Mouse (Mus musculus) stomach, postnatal 0 days (tissue): Measurements from ENCODE around the gene Abcc9.

Experiments
- CTCF ChIP-seq: IDR thresholded peaks from 2 replicates; pipeline ENCODE4 v1.5.1; 2016; ENCODE audit warnings: antibody characterized with exemption, low read depth, mild to moderate bottlenecking, moderate library complexity
- EP300 ChIP-seq: optimal IDR thresholded peaks from 2 replicates; pipeline ENCODE3; 2016; ENCODE audit warnings: antibody characterized with exemption

DNA sequence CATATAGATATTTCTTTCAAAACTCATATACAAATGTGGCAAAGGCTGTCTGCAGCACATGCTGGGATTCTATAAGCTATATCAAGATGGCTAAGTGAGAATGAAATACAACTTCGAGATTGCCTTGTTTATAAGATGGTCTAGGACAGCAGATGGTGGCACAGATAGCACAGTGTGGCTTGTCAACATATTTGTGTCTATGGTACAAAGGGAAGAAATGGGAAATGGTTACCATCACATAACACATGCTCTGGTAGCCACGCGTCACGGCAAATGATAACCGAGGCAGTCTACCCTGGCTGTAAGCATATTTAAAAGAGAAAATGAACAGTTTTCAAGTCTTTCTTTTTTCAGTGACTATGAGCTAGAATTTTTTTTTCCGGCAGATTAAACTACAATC, 32.8 kb downstream of the Abcc9 start:
- no peak for TF ChIP-seq EP300
- no peak for TF ChIP-seq CTCF
